Mouse (Mus musculus): ENCODE data around the gene Uox. TPM values are rescaled to one million over a fixed set of nuclear protein-coding genes. Genes with fewer than 3 reads are reported as not detected.

Gene Uox
- polyA plus RNA-seq, 1 experiment from 2014 or later, result not detected

DNA sequence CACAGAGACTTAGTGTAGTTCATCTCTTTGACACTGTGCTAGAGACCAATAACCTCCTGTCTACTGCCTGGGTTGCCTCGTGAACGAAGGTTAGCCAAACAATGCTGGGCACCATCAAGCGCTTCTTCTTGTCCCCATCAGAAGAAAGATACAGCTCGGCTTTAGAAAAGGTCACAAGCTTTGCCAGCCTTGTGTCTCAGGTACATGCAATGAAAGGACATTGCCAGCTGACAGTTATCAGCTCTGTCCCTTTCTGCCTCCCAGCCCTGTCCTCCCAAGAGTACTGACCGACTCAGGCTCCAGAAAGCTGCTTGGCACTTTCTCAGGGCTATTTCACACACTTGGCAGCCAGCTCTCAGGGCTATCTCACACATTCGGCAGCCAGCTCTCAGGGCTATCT, 25.2 kb downstream of the Uox start:
- WGBS, result 90% methylated on average over 6 of the region's 6 CpGs

GRCm38 (mm10) chr3:146596387-146596786, 26.2 kb downstream of the Uox start:
- ATAC-seq, result no peak

More for the DNA sequence above, 25.2 kb downstream of the Uox start:
- no peak overlapping the region for H3K4me3 ChIP-seq (ENCODE audit: low read depth, low read length)
- no peaks in the 10 kb centered on the region for H3K4me1 ChIP-seq (ENCODE audit: control insufficient read depth, insufficient read depth, low read length)
- H3K4me2 ChIP-seq (ENCODE audit: low read length), result no peak overlapping the region
- no peaks in the 10 kb centered on the region for H3K9me3 ChIP-seq (replicated peaks; ENCODE audit: control insufficient read depth, low read length)
- H3K36me3 ChIP-seq (ENCODE audit: control insufficient read depth, insufficient read depth, low read length), result no peaks in the 10 kb centered on the region
- H3K9ac ChIP-seq (ENCODE audit: low read length), result no peak overlapping the region
- ATAC-seq (no peak), DNase-seq (ENCODE audit: low spot score) (no peak)
- no peak overlapping the region for H3K27ac ChIP-seq (ENCODE audit: low read depth, low read length)
- H3K27me3 ChIP-seq (replicated peaks; ENCODE audit: control insufficient read depth, insufficient read depth, low read length), result no peaks in the 10 kb centered on the region

DNA sequence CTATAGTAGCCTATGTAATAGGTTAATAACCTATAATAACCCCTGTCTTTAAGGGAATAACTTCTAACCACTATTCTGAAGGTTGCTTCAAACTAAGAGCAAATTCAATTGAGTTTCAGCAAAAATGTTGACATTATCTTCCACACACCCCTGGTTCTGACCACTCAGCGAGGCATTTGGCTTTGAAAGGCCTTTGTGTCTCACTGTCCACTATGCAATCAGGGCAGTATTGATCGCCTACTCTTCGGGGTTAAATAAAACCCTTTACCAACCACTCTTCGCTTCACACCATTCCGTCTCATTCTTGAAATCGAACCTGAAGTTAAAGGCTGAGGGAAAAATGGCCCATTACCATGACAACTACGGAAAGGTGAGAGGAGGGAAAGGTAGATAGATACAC, 26.6 kb downstream of the Uox start:
- H3K4me3 ChIP-seq (ENCODE audit: low read depth, low read length), result no peak overlapping the region
- 86% methylated on average over 7 of the region's 7 CpGs for WGBS
- H3K27ac ChIP-seq (ENCODE audit: low read depth, low read length), result no peak overlapping the region
- no peak overlapping the region for H3K9ac ChIP-seq (ENCODE audit: low read length)
- H3K27me3 ChIP-seq (replicated peaks; ENCODE audit: control insufficient read depth, insufficient read depth, low read length), result no peaks in the 10 kb centered on the region
- no peak for DNase-seq (ENCODE audit: low spot score)
- H3K9me3 ChIP-seq (replicated peaks; ENCODE audit: control insufficient read depth, low read length), result no peaks in the 10 kb centered on the region
- ATAC-seq, result no peak
- no peaks in the 10 kb centered on the region for H3K36me3 ChIP-seq (ENCODE audit: control insufficient read depth, insufficient read depth, low read length)
- H3K4me1 ChIP-seq (ENCODE audit: control insufficient read depth, insufficient read depth, low read length), result no peaks in the 10 kb centered on the region
- H3K4me2 ChIP-seq (ENCODE audit: low read length), result no peak overlapping the region

More at GRCm38 (mm10) chr3:146596387-146596786, 26.2 kb downstream of the Uox start:
- no peak overlapping the region for H3K4me2 ChIP-seq (ENCODE audit: low read length)
- DNase-seq (ENCODE audit: low spot score), result no peak
- H3K27me3 ChIP-seq (replicated peaks; ENCODE audit: control insufficient read depth, insufficient read depth, low read length), result no peaks in the 10 kb centered on the region
- H3K36me3 ChIP-seq (ENCODE audit: control insufficient read depth, insufficient read depth, low read length), result no peaks in the 10 kb centered on the region
- H3K4me3 ChIP-seq (ENCODE audit: low read depth, low read length), result no peak overlapping the region
- H3K9ac ChIP-seq (ENCODE audit: low read length), result no peak overlapping the region
- no peak overlapping the region for H3K27ac ChIP-seq (ENCODE audit: low read depth, low read length)
- 78% methylated on average over 8 of the region's 8 CpGs for WGBS
- H3K9me3 ChIP-seq (replicated peaks; ENCODE audit: control insufficient read depth, low read length), result no peaks in the 10 kb centered on the region
- H3K4me1 ChIP-seq (ENCODE audit: control insufficient read depth, insufficient read depth, low read length), result no peaks in the 10 kb centered on the region

GRCm38 (mm10) chr3:146598411-146598810, 28.2 kb downstream of the Uox start:
- WGBS, result 80% methylated on average over 6 of the region's 6 CpGs
- ATAC-seq, result no peak
- no peaks in the 10 kb centered on the region for H3K36me3 ChIP-seq (ENCODE audit: control insufficient read depth, insufficient read depth, low read length)

DNA sequence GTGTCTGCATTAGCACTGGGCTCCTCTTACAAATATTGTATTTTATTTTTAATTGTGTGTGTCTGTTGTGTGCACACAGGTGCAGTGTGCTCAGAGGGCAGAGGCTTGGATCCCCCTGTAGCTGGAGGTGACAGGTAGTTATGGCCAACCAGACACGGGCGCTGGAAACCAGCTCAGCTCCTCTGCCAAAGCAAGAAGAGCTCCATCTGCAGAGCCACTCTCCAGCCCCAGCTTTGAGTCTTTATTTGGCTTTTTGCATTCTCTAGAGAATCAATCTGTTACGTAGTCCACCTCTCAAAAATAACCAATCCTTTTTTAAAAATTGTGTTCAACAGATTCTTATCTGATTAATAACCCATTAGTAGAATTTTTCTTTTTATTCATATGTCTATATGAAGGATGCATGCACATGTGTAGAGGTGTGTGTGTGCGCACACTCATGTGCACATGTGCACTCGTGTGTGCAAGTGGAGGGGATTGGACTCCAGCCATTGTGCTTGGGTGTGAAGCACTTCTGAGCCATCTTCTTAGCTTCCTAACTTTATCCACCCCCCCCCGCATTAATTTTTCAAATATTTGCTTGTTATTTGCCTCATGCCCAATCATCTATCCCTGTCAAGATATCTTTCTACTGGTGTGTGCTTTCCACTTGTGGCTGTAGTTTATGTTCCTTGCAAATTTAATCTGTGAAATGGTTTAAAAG, 29.1 kb downstream of the Uox start:
- H3K9me3 ChIP-seq (replicated peaks; ENCODE audit: control insufficient read depth, low read length), result no peaks in the 10 kb centered on the region
- H3K4me3 ChIP-seq (ENCODE audit: low read depth, low read length), result no peak overlapping the region
- no peak overlapping the region for H3K9ac ChIP-seq (ENCODE audit: low read length)
- DNase-seq (ENCODE audit: low spot score), result no peak
- H3K4me1 ChIP-seq (ENCODE audit: control insufficient read depth, insufficient read depth, low read length), result no peaks in the 10 kb centered on the region
- ATAC-seq, result no peak
- no peaks in the 10 kb centered on the region for H3K36me3 ChIP-seq (ENCODE audit: control insufficient read depth, insufficient read depth, low read length)
- H3K27me3 ChIP-seq (replicated peaks; ENCODE audit: control insufficient read depth, insufficient read depth, low read length), result no peaks in the 10 kb centered on the region
- 86% methylated on average over 6 of the region's 6 CpGs for WGBS
- H3K4me2 ChIP-seq (ENCODE audit: low read length), result no peak overlapping the region
- no peak overlapping the region for H3K27ac ChIP-seq (ENCODE audit: low read depth, low read length)

More at GRCm38 (mm10) chr3:146598411-146598810, 28.2 kb downstream of the Uox start:
- H3K9ac ChIP-seq (ENCODE audit: low read length), result no peak overlapping the region
- DNase-seq (ENCODE audit: low spot score), result no peak
- H3K4me1 ChIP-seq (ENCODE audit: control insufficient read depth, insufficient read depth, low read length), result no peaks in the 10 kb centered on the region
- no peak overlapping the region for H3K4me3 ChIP-seq (ENCODE audit: low read depth, low read length)
- H3K27me3 ChIP-seq (replicated peaks; ENCODE audit: control insufficient read depth, insufficient read depth, low read length), result no peaks in the 10 kb centered on the region
- H3K27ac ChIP-seq (ENCODE audit: low read depth, low read length), result no peak overlapping the region
- H3K9me3 ChIP-seq (replicated peaks; ENCODE audit: control insufficient read depth, low read length), result no peaks in the 10 kb centered on the region
- H3K4me2 ChIP-seq (ENCODE audit: low read length), result no peak overlapping the region

GRCm38 (mm10) chr3:146601205-146601604, 31.0 kb downstream of the Uox start:
- no peaks in the 10 kb centered on the region for H3K4me1 ChIP-seq (ENCODE audit: control insufficient read depth, insufficient read depth, low read length)
- H3K27ac ChIP-seq (ENCODE audit: low read depth, low read length), result no peak overlapping the region
- H3K9ac ChIP-seq (ENCODE audit: low read length), result no peak overlapping the region
- no peak overlapping the region for H3K4me3 ChIP-seq (ENCODE audit: low read depth, low read length)
- no peak overlapping the region for H3K4me2 ChIP-seq (ENCODE audit: low read length)
- ATAC-seq (no peak), DNase-seq (ENCODE audit: low spot score) (no peak)
- WGBS, result 83% methylated on average over 2 of the region's 2 CpGs
- no peaks in the 10 kb centered on the region for H3K27me3 ChIP-seq (replicated peaks; ENCODE audit: control insufficient read depth, insufficient read depth, low read length)
- no peaks in the 10 kb centered on the region for H3K36me3 ChIP-seq (ENCODE audit: control insufficient read depth, insufficient read depth, low read length)
- H3K9me3 ChIP-seq (replicated peaks; ENCODE audit: control insufficient read depth, low read length), result no peaks in the 10 kb centered on the region

DNA sequence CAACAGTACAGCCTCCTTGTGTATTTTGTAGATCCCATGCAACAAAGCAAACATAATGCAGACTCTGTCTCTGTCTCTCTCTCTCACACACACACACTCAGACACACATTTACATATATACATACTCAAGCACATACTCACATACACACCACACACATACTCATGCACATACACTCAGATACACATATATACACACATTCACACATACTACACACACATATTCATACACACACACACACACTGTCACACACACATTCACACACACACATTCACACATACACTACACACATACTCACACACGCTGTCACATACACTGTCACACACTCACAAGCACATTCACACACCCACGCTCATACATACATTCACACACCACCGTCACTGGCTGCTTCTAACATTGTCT, 32.3 kb downstream of the Uox start:
- peaks cover 2% of the 10 kb centered on the region; the same call in 1 of the 2 replicates for H3K4me1 ChIP-seq (ENCODE audit: control insufficient read depth, insufficient read depth, low read length)
- H3K27ac ChIP-seq (ENCODE audit: low read depth, low read length), result no peak overlapping the region
- no peaks in the 10 kb centered on the region for H3K36me3 ChIP-seq (ENCODE audit: control insufficient read depth, insufficient read depth, low read length)
- no peak for DNase-seq (ENCODE audit: low spot score)
- no peak for ATAC-seq
- H3K27me3 ChIP-seq (replicated peaks; ENCODE audit: control insufficient read depth, insufficient read depth, low read length), result no peaks in the 10 kb centered on the region
- no peak overlapping the region for H3K9ac ChIP-seq (ENCODE audit: low read length)
- no peaks in the 10 kb centered on the region for H3K9me3 ChIP-seq (replicated peaks; ENCODE audit: control insufficient read depth, low read length)
- WGBS, result 89% methylated on average over 3 of the region's 3 CpGs
- no peak overlapping the region for H3K4me3 ChIP-seq (ENCODE audit: low read depth, low read length)
- H3K4me2 ChIP-seq (ENCODE audit: low read length), result no peak overlapping the region

DNA sequence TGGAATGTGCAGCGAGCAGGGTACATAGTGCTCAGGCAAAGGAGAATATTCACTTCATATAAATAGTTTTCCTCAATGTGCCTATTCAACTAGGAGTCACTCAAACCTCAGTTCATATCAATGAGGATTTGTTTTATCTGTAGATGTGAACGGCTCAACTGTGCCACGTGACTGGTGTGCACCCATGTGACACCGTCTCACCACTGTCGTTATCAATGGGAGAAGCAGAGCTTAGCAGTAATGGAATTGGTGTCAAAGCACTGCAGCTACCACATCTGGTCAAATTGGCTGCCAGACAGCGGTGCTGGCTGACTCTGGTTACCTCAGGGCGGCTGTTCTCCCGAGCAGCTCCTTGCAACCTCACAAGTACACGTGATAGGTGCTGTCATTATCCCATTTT, 34.4 kb downstream of the Uox start:
- WGBS, result 86% methylated on average over 9 of the region's 9 CpGs
- no peaks in the 10 kb centered on the region for H3K27me3 ChIP-seq (replicated peaks; ENCODE audit: control insufficient read depth, insufficient read depth, low read length)

DNA sequence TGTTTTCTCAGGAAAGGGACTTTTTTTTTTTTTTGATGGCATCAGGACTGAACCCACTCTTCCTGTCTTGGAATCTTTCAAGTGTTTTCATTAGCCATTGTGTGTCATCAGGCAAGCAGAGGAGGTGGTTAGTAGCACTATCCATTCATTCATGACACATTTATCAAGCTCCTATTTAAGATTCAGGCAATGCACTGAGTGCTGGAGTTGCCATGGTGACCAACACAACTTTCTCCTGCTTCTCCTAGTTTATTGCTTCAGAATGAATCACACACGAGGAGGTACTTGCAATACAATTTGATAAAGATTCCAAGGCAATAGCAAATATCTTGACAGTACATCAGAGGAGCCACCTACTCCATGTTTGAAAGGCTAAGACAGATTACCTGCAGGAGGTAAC, 37.1 kb downstream of the Uox start:
- DNase-seq (ENCODE audit: low spot score) (peak; percentile 66), ATAC-seq (peak; percentile 44; the same call in 1 of the 2 replicates)
- H3K27me3 ChIP-seq (replicated peaks; ENCODE audit: control insufficient read depth, insufficient read depth, low read length), result no peaks in the 10 kb centered on the region
- no peaks in the 10 kb centered on the region for H3K9me3 ChIP-seq (replicated peaks; ENCODE audit: control insufficient read depth, low read length)
- no peaks in the 10 kb centered on the region for H3K36me3 ChIP-seq (ENCODE audit: control insufficient read depth, insufficient read depth, low read length)
- no peak overlapping the region; the same call in 1 of the 2 replicates for H3K27ac ChIP-seq (ENCODE audit: low read depth, low read length)
- no peak overlapping the region for H3K9ac ChIP-seq (ENCODE audit: low read length)
- H3K4me1 ChIP-seq (ENCODE audit: control insufficient read depth, insufficient read depth, low read length), result peaks cover 3% of the 10 kb centered on the region; the same call in 1 of the 2 replicates
- WGBS, result 13% methylated on average over 1 of the region's 1 CpGs
- H3K4me2 ChIP-seq (ENCODE audit: low read length), result no peak overlapping the region
- no peak overlapping the region for H3K4me3 ChIP-seq (ENCODE audit: low read depth, low read length)

More for the DNA sequence above, 34.4 kb downstream of the Uox start:
- Histone ChIP-seq H3K36me3 (ENCODE audit: control insufficient read depth, insufficient read depth, low read length) (no peaks in the 10 kb centered on the region), H3K4me1 (ENCODE audit: control insufficient read depth, insufficient read depth, low read length) (peaks cover 3% of the 10 kb centered on the region; the same call in 1 of the 2 replicates), H3K4me3 (ENCODE audit: low read depth, low read length) (no peak overlapping the region), H3K27ac (ENCODE audit: low read depth, low read length) (no peak overlapping the region), H3K9ac (ENCODE audit: low read length) (no peak overlapping the region), H3K4me2 (ENCODE audit: low read length) (no peak overlapping the region), H3K9me3 (replicated peaks; ENCODE audit: control insufficient read depth, low read length) (no peaks in the 10 kb centered on the region)
- DNase-seq (ENCODE audit: low spot score) (no peak), ATAC-seq (no peak)
